Mouse (Mus musculus): ENCODE measurements around the gene Ibtk. TPM values are rescaled to one million over a fixed set of nuclear protein-coding genes. Genes with fewer than 3 reads are reported as not detected.

Gene Ibtk
- total RNA-seq, 2 experiments from 2014 or later, result 41.7 to 43.0 TPM

DNA sequence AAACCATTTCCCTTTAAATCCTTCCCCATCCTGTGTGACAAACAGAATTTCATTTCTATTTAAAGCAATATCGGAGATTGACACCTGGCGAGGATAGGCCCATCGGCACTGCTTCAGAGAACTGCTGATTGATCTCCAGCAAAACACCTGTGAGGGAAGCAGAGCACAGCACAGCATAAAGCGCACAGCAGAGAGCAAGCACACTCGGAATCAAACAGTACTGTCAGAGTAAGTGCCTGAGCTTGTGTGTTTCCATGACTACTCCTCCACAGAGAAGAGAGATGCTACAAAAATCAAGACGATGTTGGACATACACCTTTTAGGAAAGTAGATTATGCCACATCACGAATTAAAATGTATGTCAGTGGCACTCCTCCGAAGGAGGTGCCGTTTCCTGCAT, 25.1 kb downstream of the Ibtk start:
- intact Hi-C loops (cut with DNase I; ENCODE audit: low total_unique reads), result no loop called here
- no peak for DNase-seq

DNA sequence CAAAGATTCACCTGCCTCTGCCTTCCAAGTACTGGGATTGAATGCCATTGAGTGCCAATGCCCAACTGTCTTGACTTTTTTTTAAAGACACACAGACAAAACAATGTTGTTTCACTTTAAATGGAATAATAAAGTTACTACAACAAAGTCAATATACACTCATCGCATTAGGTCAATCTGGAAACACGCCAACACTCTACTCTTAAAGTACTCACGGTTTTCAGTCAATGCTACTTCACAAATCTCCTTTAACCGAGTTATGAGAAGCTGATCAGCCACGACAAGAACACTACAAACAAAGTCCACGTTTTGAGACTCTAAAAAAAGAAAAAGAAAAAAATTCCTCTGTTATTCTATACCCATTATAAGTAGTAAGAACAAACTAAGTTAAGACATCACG, 31.8 kb downstream of the Ibtk start:
- intact Hi-C loops (cut with DNase I; ENCODE audit: low total_unique reads), result no loop called here
- DNase-seq, result no peak

DNA sequence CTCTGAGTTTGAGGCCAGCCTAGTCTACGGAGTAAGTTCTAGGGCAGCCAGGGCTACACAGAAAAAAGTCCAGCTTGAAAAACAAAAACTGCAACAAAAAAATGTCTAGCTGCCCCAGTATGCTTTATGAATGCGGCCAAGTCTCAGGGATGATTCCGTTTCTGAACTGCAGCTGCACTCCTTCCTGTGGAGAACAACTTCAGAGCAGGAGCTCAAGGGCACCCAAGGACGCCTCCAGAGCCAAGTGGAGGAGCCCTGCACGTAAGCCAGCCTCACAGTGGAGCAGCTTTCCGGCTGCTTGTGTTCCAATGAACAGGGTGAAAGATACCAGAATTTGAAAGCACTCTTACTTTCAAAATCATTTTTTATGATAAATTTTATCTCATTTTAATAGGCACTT, 41.8 kb downstream of the Ibtk start:
- intact Hi-C loops (cut with DNase I; ENCODE audit: low total_unique reads), result no loop called here
- no peak for DNase-seq

DNA sequence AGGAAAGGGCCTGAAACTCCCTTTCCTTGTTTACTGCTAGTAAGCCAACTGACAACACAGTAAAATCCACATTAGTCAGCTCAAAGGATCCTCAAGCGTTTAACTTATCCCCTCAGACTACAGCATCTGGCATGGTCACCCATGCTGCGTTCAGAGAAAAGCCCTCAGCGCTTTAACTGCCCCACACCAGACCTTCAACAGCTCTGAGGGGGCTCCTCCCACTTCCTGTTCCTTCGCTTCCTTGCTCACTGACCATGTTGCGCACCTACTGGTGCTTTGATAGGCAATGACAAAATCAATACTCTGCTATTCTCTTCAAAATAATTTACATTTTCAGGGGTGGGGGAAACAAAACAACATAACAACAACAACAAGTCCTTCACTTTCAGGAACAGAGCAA, 47.2 kb downstream of the Ibtk start:
- DNase-seq, result no peak
- intact Hi-C loops (cut with DNase I; ENCODE audit: low total_unique reads), result no loop called here

DNA sequence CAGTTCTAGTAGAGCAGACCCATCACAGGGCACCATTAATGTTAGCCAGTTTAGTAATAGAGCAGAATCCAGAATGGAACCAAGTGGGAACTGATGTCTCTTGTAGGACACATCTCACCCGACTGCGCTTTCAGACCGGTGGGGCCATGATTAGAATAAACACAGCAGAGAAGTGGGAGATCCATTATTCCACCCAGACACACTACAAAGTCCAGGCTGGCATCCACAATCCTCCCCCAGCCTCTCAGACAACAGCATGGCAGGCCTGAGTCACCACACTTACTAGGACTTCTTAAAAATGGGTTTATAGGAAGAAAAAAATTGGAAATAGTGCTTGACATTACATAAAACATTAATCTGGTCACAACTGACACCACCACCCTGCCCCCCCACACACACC, 53.5 kb downstream of the Ibtk start:
- intact Hi-C loops (cut with DNase I; ENCODE audit: low total_unique reads), result no loop called here
- no peak for DNase-seq

DNA sequence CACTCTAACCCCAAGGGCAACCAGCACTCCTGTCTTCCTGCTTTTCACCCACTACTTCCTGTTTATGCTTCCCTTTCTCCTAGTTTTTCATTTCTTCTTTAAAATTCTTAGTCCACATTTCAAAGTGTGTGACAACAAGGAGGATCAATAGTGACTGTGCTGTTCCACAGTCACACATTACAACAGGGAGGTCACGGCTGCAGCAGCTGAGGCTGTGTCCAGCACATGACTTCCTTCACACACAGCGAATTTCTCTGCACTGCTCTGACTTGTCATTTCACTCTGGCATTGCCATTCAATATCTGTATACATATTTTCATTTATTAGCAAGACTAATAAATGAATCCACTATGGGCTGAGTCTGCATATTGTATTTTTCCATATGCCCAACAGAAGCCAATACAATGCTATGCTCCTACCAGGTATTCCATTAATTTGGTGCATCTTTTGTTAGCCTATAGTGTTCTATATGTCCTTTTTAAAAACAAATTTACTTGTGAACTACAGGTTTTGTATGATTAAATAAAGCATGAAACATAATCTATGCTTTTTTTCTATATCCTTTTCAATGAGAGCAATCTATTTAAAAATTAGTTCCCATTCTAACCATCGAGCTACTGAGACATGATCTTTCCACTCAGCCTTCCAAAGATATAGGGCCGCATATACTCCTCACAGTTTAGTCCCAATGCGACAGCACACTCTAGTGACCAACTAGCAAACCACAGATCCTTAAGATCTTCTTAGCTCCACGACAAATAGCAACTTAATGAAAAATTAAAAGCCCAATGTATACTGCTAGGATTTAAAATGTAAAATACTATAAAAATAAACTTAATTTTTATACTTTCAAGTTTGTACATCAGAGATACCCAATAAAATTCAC, 55.7 kb downstream of the Ibtk start:
- intact Hi-C loops (cut with DNase I; ENCODE audit: low total_unique reads), result no loop called here
- DNase-seq, result no peak

DNA sequence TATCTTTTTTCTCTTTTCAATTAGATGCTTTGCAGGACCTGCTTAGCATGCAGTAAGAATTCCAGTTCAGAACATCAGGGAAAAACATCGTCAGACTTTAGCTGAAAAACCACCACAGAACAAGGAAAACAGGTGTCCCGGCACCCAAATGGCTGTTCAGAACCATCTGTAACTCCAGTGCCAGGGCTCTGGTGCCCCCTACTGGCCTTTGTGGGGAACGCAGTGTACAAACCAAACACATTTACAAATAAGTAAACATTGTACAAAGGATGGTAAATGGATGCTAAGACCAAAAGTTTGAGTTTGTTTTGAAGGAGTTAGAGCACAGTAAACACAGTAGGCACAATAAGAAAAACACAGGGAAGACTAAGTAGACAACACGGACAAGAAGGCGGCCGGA, 64.1 kb downstream of the Ibtk start:
- intact Hi-C loops (cut with DNase I; ENCODE audit: low total_unique reads), result no loop called here
- DNase-seq, result no peak

DNA sequence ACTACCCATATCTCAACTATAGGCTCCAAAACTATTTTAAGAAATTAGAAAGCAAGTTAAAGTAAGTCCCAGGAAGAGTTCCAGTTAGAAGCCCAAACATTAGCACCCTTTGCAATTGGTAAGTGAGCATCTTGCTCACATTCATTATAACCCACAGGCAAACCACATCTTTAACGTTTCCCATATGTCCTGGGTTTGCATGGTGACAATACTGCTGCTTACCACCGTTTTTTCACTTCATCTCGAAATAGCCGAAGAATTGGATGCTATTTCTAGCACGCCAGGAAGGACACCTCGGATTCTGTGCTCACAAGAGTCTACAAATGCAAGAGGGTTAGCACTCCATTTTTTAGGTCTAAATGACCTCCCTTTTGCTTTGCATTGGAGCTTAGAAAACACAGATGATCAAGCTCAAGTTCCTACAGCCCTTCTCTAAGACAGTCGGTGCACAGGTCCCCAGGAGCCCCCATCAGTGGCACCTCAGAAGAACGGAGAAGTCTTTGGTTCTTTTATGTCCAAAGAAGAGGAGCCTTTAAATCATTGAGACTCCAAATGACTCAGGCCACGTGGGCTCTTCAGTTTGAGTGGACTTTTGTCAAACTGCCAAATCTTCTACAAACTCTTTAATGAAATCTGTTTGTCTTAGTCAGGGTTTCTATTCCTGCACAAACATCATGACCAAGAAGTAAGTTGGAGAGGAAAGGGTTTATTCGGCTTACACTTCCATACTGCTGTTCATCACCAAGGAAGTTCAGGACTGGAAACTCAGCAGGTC, 73.8 kb downstream of the Ibtk start:
- intact Hi-C loops (cut with DNase I; ENCODE audit: low total_unique reads), result no loop called here
- DNase-seq, result no peak

DNA sequence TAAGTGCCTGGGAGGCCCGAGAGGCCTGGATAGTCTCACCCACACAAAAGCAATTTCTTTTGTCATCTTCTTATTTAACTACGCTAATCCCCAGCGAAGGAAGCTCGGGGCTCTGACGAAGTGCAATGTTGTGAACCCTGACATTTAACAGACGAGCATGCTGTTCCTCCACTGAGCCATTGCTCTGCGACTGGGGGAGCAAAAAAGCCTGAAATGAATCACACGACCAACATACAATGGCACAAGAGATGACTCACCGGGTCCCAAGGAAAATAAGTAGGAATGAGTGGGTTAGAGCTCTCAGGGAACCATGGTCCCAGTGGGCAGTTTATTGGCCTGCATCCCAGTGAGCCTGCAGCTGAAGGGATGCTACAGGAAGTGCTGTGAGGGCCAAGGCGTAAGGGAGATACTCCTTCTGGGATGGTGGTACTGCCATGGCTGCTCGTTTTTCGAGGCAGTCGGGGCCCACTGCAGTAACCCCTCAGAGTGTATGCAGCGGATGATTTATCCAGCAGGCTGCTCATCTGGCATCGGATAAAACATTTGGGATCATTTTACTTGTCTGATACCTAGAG, 75.1 kb downstream of the Ibtk start:
- peak; percentile 18 for DNase-seq
- intact Hi-C loops (cut with DNase I; ENCODE audit: low total_unique reads), result no loop called here

DNA sequence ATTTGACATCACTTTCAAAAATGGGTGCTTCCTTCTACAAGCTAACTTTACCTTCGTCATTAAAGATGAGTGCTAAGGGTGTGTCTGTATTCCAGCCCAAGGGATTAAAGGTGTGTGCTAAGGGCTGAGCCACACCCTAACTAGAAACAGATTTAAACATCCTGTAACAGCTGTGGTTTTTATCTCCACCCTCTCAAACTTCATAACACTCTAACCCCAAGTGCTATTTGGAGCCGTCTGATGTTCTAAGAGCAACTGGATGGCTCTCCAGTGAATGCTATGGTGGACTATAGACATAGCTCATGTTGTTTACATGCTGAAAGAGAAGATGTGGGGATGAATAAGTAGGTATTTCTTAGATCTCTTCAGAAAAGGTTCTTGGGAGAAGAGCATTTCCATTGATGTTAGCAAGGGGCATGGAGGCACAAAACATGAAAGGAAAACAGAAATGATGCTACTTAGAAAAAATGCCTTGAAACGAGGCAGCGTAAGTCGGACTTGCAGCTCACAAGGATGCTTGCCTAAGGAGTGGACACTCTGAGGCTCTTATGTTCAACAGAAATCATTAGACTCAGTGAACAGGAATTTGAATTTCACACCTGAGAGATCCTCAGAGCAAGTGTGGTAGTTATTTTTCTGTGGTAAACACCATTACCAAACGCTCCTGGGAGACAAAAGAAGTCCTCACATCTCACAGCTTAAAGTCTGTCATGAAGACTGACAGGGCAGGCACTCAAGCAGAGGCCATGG, 77.4 kb downstream of the Ibtk start:
- intact Hi-C loops (cut with DNase I; ENCODE audit: low total_unique reads), result no loop called here
- no peak for DNase-seq

DNA sequence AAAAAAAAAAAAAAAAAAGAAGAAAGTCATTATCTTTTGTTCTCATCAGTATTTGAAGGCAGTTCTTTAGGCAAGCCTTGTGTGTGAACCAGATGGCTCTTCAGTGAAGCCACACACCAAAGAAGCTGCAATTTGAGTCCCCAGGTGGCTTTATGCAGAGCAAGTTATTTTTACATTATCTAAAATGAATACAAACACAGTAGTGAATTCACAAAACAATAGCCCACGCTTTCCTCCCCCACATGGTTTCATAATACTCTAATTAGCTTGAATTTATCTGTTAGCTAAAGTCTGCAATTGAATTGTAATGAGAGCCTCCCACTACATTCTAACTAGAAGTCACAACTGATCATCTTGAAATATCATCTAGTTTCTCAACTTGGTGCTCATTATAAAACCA, 84.8 kb downstream of the Ibtk start:
- DNase-seq, result no peak
- intact Hi-C loops (cut with DNase I; ENCODE audit: low total_unique reads), result no loop called here

DNA sequence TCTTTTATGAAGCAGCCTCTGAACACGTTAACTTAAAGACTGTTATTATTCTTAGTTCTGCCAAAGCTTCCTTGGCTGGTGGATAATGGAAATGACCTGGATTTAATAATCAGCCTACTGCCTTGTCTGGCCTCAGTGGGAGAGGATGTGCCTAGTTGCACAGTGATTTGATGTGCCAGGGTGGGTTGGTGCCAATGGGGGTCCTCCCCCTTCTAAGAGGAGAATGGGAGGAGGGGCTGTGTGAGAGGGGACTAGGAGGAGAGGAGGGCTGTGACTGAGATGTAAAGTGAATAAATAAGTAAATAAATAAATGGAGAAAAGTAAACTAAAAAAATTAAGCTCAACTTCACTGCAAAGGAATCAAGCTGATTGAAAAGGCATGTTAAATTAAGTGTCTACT, 85.3 kb downstream of the Ibtk start:
- intact Hi-C loops (cut with DNase I; ENCODE audit: low total_unique reads), result no loop called here
- DNase-seq, result no peak

DNA sequence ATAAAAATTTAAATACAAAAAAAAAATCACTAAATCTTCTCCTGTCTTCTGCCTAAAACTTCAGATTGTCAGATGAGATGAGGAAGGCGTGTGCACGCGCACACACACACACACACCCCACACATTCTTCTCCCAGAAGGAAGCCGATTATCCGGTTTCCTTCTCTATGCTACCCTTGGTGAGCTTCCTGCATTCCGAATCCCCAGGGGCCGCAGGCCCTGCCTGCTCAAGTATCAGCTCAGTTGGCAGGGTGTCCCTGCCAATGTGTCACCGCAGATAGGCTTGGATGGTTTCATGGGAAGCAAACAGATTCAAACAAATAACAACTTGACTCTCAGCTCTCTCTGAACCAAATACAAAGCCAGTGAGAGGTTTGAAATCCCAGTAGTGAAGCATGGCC, 86.0 kb downstream of the Ibtk start:
- peak; percentile 40 for DNase-seq
- intact Hi-C loops (cut with DNase I; ENCODE audit: low total_unique reads), result no loop called here

DNA sequence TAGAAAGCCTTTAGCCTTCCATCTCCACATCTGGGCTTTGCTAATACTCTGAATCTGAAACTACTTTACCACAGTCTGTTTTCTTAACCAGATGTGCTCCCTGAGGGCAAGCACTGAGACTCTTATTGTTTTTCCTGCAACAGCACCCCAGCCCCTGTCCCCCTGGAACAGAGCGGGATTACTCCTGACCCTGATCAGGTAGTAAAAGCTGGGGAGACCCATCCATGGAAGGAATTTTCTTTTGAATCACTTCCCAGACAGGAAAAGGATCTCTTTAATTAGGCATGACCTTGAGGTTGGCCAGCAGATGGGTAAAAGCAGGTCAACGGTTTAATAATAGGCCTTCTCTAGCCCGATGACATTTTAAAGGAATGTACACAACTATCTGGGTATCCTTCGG, 95.7 kb downstream of the Ibtk start:
- DNase-seq, result no peak
- intact Hi-C loops (cut with DNase I; ENCODE audit: low total_unique reads), result no loop called here

DNA sequence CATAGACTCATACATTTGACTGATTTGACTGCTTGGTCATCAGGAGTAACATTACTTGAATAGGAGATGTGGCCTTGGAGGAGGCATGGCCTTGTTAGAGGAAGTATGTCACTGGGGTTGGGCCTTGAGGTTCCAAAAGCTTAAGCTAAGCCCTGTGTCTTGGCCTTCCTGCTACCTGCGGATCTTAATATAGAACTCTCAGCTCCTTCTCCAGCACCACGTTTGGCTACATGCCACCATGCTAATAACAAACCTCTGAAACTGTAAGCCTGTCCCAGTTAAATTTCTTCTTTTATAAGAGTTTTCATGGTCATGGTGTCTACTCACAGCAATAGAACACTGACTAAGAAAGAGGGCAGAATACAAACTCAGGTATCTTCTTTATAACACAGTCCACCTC, 110.9 kb downstream of the Ibtk start:
- intact Hi-C loops (cut with DNase I; ENCODE audit: low total_unique reads), result no loop called here
- no peak for DNase-seq

Other genes with a start within 250 kb of the Ibtk start
- gene Tpbg, start 93.0 kb upstream of the Ibtk start, total RNA-seq (2021), result 1 to 10 TPM; 1.7 to 3.0 TPM